Mouse (Mus musculus): ENCODE data around the gene Cactin.

The Cactin gene

GRCm38 (mm10) chr10:81319330-81319699 is 1.6 kb upstream of the Cactin start:
- DNase-seq (ENCODE audit: low spot score in 2 of 2), result no peak

- peak in 1 of 2 experiments; percentile 43 for DNase-seq (ENCODE audit: low spot score in 2 of 2)
These were observed 958 bp upstream of the Cactin start for GRCm38 (mm10) chr10:81319741-81320549.

- no peak for DNase-seq (ENCODE audit: low spot score in 2 of 2)
These were observed 533 bp downstream of the Cactin start for GRCm38 (mm10) chr10:81321436-81321835.

- no peak for DNase-seq (ENCODE audit: low spot score in 2 of 2)
These were observed 1.5 kb downstream of the Cactin start for GRCm38 (mm10) chr10:81322444-81322843.

GRCm38 (mm10) chr10:81323141-81323775 is 2.4 kb downstream of the Cactin start:
- DNase-seq (ENCODE audit: low spot score in 2 of 2), result no peak

- DNase-seq (ENCODE audit: low spot score in 2 of 2), result no peak
These were observed 3.1 kb downstream of the Cactin start for GRCm38 (mm10) chr10:81323791-81324530.

- no peak for DNase-seq (ENCODE audit: low spot score in 2 of 2)
These were observed 4.3 kb downstream of the Cactin start for GRCm38 (mm10) chr10:81325176-81325575.

GRCm38 (mm10) chr10:81325781-81326180 is 4.9 kb downstream of the Cactin start:
- no peak for DNase-seq (ENCODE audit: low spot score in 2 of 2)

- DNase-seq (ENCODE audit: low spot score in 2 of 2), result no peak
These were observed 6.0 kb downstream of the Cactin start for GRCm38 (mm10) chr10:81326858-81327257.

- no peak for DNase-seq (ENCODE audit: low spot score in 2 of 2)
These were observed 7.1 kb downstream of the Cactin start for GRCm38 (mm10) chr10:81327959-81328358.

- DNase-seq (ENCODE audit: low spot score in 2 of 2), result no peak
These were observed 7.5 kb downstream of the Cactin start, which contains the start of gene Tbxa2r for GRCm38 (mm10) chr10:81328386-81328785. Gene Tbxa2r, plus strand, starts transcription at chr10:81328731.

- DNase-seq (ENCODE audit: low spot score in 2 of 2), result no peak
These were observed 8.5 kb downstream of the Cactin start for GRCm38 (mm10) chr10:81329194-81329975.

GRCm38 (mm10) chr10:81330007-81330406 is 9.1 kb downstream of the Cactin start:
- no peak for DNase-seq (ENCODE audit: low spot score in 2 of 2)

- DNase-seq (ENCODE audit: low spot score in 2 of 2), result no peak
These were observed 11.4 kb downstream of the Cactin start for GRCm38 (mm10) chr10:81332277-81332676.

- no peak for DNase-seq (ENCODE audit: low spot score in 2 of 2)
These were observed 13.4 kb downstream of the Cactin start for GRCm38 (mm10) chr10:81334324-81334723.

- DNase-seq (ENCODE audit: low spot score in 2 of 2), result no peak
These were observed 14.8 kb downstream of the Cactin start for GRCm38 (mm10) chr10:81335393-81336340.

- DNase-seq (ENCODE audit: low spot score in 2 of 2), result no peak
These were observed 15.7 kb downstream of the Cactin start for GRCm38 (mm10) chr10:81336558-81336957.

- DNase-seq (ENCODE audit: low spot score in 2 of 2), result no peak
These were observed 19.8 kb downstream of the Cactin start for GRCm38 (mm10) chr10:81340551-81341332.

- DNase-seq (ENCODE audit: low spot score in 2 of 2), result peak; percentile 48 to 50
These were observed 20.5 kb downstream of the Cactin start for GRCm38 (mm10) chr10:81341333-81341949.
